Mouse (Mus musculus): ENCODE results near the gene Slc22a13. TPM values are rescaled to one million over a fixed set of nuclear protein-coding genes. Genes with fewer than 3 reads are reported as not detected.
"Not testable (repeated sequence)": the region's sequence is repeated elsewhere in the genome, so short reads cannot be mapped to it uniquely, and the experiment has no call there.

The Slc22a13 gene
- polyA plus RNA-seq, 1 experiment from 2014 or later = 0.09 TPM

DNA sequence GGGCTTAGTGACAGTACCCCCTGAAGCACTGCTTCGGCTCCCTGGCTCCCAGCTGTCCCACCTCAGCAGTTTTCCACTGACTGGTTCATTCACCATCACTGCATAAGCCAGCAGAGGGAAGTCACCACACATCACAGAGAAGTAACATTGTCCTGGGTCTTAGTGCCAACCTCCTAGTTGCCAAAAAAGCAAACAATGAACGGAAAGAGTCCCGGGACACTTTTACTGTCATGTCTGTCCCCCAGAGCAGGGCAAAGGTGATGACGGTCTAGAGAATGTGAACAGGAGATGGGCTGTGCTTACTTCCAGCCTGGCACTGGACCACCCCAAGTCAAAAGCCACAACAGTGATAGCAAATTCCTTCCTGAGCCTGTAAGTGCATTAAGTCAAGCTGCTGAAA, 29.9 kb upstream of the Slc22a13 start:
- DNase-seq (ENCODE audit: low read depth, low spot score) (no peak), ATAC-seq (no peak)
- ChIA-PET POLR2A (no interaction called here), CTCF (no interaction called here)
- in situ Hi-C loops (cut with MboI; ENCODE audit: low pct_unique_long_range_greater_than_20kb) = no loop called here
- H3K27me3 ChIP-seq = no peaks in the 10 kb centered on the region
- TF ChIP-seq CTCF (IDR thresholded peaks at IDR 0.05) = no peak

DNA sequence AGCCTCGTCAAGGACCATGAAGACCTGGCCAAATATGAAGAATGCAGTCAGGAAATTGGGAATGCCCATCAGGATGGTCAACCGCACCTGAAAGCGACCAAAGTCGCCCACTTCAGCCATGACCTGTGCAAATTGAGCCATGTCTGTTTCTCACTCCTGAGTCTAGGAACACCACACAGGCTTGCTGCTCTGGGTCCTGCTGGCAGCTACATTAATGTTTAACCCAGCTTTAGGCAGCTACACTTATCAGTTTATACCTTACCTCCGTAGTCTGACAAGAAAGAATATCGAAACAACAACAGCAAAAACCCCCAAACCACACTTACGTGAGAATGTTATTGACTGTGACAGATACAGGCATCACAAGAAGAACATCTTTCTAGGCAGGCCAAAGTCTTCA, 22.7 kb upstream of the Slc22a13 start:
- ATAC-seq = no peak
- ChIA-PET CTCF (no interaction called here), POLR2A (no interaction called here)
- in situ Hi-C loops (cut with MboI; ENCODE audit: low pct_unique_long_range_greater_than_20kb) = no loop called here
- H3K27me3 ChIP-seq = no peaks in the 10 kb centered on the region
- no peak for TF ChIP-seq CTCF (IDR thresholded peaks at IDR 0.05)
- no peak for DNase-seq (ENCODE audit: low read depth, low spot score)

DNA sequence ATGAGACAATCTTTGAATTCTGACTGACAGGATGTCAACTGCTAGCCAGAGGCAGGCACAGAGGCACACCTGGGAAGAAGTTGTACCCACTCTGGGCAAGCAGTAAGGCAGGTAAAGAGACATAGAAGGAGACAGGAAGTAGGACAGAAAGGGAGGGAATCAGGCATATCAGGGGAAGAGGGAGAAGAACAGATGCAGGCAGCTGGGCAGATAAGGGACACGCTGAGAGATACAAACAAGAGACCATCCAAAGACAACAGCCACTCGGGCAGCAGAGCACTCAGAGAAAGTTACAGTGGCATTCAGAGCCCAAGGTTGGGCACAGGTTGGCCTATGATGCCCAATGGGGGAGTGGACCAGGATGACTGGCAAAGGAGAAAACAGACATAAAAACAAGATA, 21.9 kb upstream of the Slc22a13 start:
- CTCF ChIA-PET = no interaction called here
- no peaks in the 10 kb centered on the region for H3K27me3 ChIP-seq
- ATAC-seq = no peak
- POLR2A ChIA-PET = no interaction called here
- in situ Hi-C loops (cut with MboI; ENCODE audit: low pct_unique_long_range_greater_than_20kb) = no loop called here
- TF ChIP-seq CTCF (IDR thresholded peaks at IDR 0.05) = no peak
- no peak for DNase-seq (ENCODE audit: low read depth, low spot score)

DNA sequence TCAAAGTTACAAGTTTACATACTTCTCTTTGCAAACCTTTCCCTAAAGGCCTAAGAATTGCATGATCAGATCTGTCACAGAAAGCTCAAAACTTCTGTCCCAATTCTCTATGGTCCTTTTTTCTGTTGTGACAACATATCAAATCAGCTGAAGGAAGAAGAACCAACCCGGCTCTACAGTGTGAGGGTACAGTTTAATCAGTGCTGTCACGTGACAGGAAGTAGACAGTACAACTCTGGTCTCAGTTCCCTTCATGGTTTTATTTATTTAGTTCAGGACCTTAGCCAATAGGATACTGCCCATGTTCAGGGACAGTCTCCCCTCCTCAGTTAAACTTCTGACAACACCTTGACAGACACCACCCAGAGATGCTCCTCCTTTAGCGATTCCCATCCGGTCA, 11.4 kb upstream of the Slc22a13 start:
- in situ Hi-C loops (cut with MboI; ENCODE audit: low pct_unique_long_range_greater_than_20kb) = no loop called here
- CTCF ChIA-PET = no interaction called here
- ATAC-seq = no peak
- no peaks in the 10 kb centered on the region for H3K27me3 ChIP-seq
- TF ChIP-seq CTCF (IDR thresholded peaks at IDR 0.05) = no peak
- DNase-seq (ENCODE audit: low read depth, low spot score) = no peak
- POLR2A ChIA-PET = no interaction called here

DNA sequence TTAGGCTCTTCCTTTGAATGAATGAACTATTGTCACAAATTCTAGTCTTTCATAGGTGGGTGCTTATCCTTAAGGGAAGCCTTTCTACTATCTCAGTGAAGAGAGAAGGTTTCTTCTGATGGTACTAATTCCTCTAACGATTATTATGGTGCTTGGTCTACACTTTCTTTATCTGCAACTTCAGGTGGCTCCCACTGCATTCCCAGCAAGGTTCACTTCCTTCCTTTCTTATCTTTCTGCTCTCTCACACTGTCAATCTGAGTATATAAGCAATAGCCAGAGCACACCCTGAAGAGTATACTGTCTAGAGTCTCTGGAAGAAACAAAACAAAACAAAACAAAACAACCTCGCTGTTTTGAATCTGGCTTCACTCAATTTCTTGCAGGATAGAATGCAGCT, 10.8 kb upstream of the Slc22a13 start:
- CTCF ChIA-PET = no interaction called here
- in situ Hi-C loops (cut with MboI; ENCODE audit: low pct_unique_long_range_greater_than_20kb) = no loop called here
- ATAC-seq (no peak), DNase-seq (ENCODE audit: low read depth, low spot score) (no peak)
- POLR2A ChIA-PET = no interaction called here
- no peaks in the 10 kb centered on the region for H3K27me3 ChIP-seq
- TF ChIP-seq CTCF (IDR thresholded peaks at IDR 0.05) = no peak

DNA sequence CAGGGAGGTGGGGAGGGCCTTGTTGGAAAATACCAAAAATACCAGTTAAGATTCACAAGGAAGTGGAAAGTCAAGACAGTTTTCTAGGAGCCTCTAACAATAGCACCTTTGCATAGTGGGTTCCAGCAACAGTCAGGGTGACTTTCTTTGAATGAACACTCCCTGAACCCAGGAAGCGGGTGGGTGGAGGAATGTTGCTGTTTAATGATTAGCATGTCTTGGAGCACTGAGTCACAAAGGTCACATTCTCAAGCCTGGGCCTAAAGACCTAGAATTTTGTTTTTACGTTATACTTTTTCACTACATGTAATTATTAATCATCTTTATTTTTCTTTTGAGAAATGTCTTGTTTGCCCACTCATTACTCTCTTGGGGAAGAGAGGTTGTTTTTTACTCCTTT, 6.4 kb upstream of the Slc22a13 start:
- CTCF ChIA-PET; DNase-seq (ENCODE audit: low read depth, low spot score); ATAC-seq; H3K27me3 ChIP-seq; in situ Hi-C loops (cut with MboI; ENCODE audit: low pct_unique_long_range_greater_than_20kb); POLR2A ChIA-PET: not testable (repeated sequence)

DNA sequence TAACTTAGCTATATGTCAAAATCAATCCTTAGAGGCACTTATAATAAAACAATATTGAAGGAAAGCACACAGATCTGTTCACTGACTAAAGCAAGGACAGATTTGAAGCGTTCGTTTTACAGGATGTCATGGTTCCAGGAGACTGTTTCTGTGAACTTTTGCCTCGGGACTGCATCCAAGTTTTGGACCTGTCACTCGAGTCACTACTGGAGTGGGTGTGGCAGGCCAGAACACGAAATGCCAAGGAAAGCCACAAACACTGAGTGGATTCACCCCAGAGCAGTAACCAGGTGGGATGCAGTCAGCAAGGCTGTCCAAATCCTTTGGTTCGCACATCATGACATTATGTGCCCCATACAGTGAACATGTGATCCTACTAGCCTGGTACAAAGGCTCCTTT, 5.7 kb upstream of the Slc22a13 start:
- in situ Hi-C loops (cut with MboI; ENCODE audit: low pct_unique_long_range_greater_than_20kb) = no loop called here
- CTCF ChIA-PET = no interaction called here
- no peaks in the 10 kb centered on the region for H3K27me3 ChIP-seq
- POLR2A ChIA-PET = no interaction called here
- ATAC-seq (no peak), DNase-seq (ENCODE audit: low read depth, low spot score) (no peak)
- no peak for TF ChIP-seq CTCF (IDR thresholded peaks at IDR 0.05)

DNA sequence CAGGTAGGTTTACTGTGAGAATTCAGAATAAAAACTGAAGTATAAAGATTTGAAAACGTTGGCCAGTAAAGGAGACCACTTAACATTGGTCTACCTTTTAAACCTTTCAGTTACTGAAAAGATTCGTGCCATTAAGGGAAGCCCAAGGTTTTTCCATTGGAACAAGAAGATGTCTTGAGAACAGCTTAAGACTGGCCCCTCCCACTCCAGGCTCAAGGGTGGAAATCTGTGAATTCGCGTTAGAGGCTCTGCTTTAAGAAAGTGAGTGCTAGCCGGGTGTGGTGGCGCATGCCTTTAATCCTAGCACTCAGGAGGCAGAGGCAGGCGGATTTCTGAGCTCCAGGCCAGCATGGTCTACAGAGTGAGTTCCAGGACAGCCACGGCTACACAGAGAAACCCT, 4.1 kb upstream of the Slc22a13 start:
- DNase-seq (ENCODE audit: low read depth, low spot score) (no peak), ATAC-seq (no peak)
- in situ Hi-C loops (cut with MboI; ENCODE audit: low pct_unique_long_range_greater_than_20kb) = no loop called here
- H3K27me3 ChIP-seq = no peaks in the 10 kb centered on the region
- CTCF ChIA-PET = no interaction called here
- no peak for TF ChIP-seq CTCF (IDR thresholded peaks at IDR 0.05)
- POLR2A ChIA-PET = no interaction called here

DNA sequence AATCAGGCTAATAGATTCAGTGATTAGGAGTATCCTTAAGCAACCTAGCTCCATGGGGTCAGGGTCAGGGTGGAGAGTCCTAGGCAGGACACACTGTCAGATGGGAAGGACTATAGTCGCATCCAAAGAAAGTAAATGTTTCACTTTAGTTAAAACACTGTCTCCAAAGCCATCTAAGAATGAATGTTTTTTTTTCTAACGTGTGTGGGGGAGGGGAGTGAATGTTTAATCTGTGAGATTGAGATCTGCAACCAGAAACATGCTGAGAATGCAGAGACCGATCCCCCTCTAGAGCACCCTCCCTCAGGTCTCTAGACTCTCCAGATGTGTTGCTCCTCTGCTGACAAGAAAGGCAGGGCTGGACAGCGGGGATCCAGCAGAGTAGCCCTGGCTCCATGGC, 1.8 kb downstream of the Slc22a13 start:
- ATAC-seq = no peak
- CTCF ChIA-PET = no interaction called here
- POLR2A ChIA-PET = no interaction called here
- TF ChIP-seq CTCF (IDR thresholded peaks at IDR 0.05) = no peak
- in situ Hi-C loops (cut with MboI; ENCODE audit: low pct_unique_long_range_greater_than_20kb) = no loop called here
- no peak for DNase-seq (ENCODE audit: low read depth, low spot score)
- no peaks in the 10 kb centered on the region for H3K27me3 ChIP-seq

DNA sequence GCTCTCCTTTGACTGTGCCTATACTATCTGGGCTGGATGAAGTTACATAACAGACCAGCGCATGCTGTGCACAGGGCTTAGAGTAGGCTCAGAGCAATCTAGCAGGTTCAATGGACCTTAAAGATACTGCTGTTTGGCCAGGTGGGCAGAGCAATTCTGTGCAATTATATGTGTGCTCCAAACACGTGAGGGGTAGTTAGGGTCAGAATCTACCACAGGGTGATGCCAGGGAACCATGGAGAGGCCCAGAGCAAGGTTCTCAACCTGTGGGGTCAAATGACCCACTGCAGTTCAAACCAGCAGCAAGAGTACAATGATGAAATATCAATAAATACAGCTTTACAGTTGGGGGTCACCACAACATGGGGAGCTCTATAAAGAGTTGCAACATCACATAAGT, 2.2 kb downstream of the Slc22a13 start:
- ATAC-seq = no peak

DNA sequence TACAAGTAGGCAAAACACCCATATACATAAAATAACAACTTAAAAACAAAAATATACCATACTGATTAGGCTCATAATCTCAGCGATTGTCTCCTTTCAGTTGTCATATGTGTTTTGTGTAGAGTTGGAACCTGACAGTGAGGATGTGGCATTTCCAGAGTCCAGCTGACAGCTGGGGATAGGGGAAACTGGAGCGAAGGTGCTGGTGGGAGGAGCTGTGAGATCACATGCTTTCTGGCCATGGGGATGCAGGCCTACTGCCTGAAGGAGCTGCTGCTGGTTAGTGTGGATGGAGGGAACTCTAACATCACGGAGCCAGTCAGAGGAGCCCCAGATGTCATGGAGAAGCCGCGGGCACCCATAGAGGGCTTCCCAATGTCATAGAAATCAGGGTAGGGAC, 3.1 kb downstream of the Slc22a13 start:
- DNase-seq (ENCODE audit: low read depth, low spot score) = no peak
- ChIA-PET CTCF (interaction anchor here (1.4 kb wide), 1 partner anchor 94 kb away, joined by 3 read pairs; no protein-coding TSS in a partner anchor), POLR2A (no interaction called here)
- no peak for TF ChIP-seq CTCF (IDR thresholded peaks at IDR 0.05)
- H3K27me3 ChIP-seq = no peaks in the 10 kb centered on the region
- ATAC-seq = no peak
- in situ Hi-C loops (cut with MboI; ENCODE audit: low pct_unique_long_range_greater_than_20kb) = no loop called here

More for the DNA sequence above, 2.2 kb downstream of the Slc22a13 start:
- ChIA-PET CTCF (interaction anchor here (1.4 kb wide), 1 partner anchor 94 kb away, joined by 3 read pairs; no protein-coding TSS in a partner anchor), POLR2A (no interaction called here)
- TF ChIP-seq CTCF (IDR thresholded peaks at IDR 0.05) = no peak
- in situ Hi-C loops (cut with MboI; ENCODE audit: low pct_unique_long_range_greater_than_20kb) = no loop called here
- H3K27me3 ChIP-seq = no peaks in the 10 kb centered on the region
- no peak for DNase-seq (ENCODE audit: low read depth, low spot score)

DNA sequence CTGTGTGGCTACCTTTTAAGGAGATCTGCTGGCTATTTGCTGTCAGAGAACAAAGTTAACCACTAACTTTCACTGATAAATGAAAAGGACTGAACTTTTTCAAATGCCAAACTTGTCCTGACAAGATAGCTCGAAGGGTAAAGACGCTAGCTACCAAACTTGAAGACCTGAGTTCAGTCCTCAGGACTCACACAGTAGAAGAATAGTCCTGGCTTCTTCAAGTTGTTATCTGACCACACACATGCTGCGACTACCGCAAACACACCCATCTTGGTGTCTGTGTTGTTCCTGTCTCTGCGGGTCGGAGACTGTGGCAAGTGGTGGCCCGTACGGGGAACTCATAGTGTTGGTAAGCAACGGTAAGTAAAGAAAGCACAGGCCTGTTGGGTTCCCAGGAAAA, 5.3 kb downstream of the Slc22a13 start:
- no peaks in the 10 kb centered on the region for H3K27me3 ChIP-seq
- DNase-seq (ENCODE audit: low read depth, low spot score) (no peak), ATAC-seq (no peak)
- in situ Hi-C loops (cut with MboI; ENCODE audit: low pct_unique_long_range_greater_than_20kb) = no loop called here
- TF ChIP-seq CTCF (IDR thresholded peaks at IDR 0.05) = no peak
- ChIA-PET CTCF (no interaction called here), POLR2A (no interaction called here)

DNA sequence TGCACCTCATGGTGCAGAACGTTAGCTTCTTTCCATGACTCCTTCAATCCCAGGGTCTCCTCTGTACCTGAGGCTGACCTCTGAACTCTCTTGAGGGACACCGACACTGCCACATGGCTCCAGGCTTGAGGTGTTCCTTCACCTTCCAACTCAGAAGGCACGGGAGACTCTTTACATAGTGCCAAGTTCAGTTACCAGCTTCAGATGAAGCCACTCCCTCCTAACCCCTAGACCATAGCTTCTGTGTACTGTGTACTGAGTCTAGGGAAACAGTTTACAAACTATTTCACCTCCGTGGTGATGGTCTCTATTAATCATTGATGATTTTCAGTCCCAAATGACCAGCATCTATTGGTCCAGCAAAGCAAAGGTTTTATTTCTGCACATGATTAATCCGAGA, 7.2 kb downstream of the Slc22a13 start:
- in situ Hi-C loops (cut with MboI; ENCODE audit: low pct_unique_long_range_greater_than_20kb) = no loop called here
- no peaks in the 10 kb centered on the region for H3K27me3 ChIP-seq
- POLR2A ChIA-PET = no interaction called here
- ATAC-seq = no peak
- no peak for TF ChIP-seq CTCF (IDR thresholded peaks at IDR 0.05)
- DNase-seq (ENCODE audit: low read depth, low spot score) = no peak
- CTCF ChIA-PET = no interaction called here
